Mouse (Mus musculus) stomach, postnatal 0 days (tissue): ENCODE data around the gene Zfp442.
"Not testable (repeated sequence)": the region's sequence is repeated elsewhere in the genome, so short reads cannot be mapped to it uniquely, and the experiment has no call there.

ENCODE experiments used
- CTCF ChIP-seq: IDR thresholded peaks from 2 replicates; pipeline ENCODE4 v1.5.1; 2016; ENCODE audit warnings: antibody characterized with exemption, low read depth, mild to moderate bottlenecking, moderate library complexity
- EP300 ChIP-seq: optimal IDR thresholded peaks from 2 replicates; pipeline ENCODE3; 2016; ENCODE audit warnings: antibody characterized with exemption

- not testable (repeated sequence) for TF ChIP-seq CTCF, EP300
These were observed at the start of gene Zfp442 for GRCm38 (mm10) chr2:150451180-150451919.
